Mouse (Mus musculus) kidney, adult 9 months (tissue): ENCODE measurements at regions not wholly inside any gene's neighbourhood (a gene's known extent, or its start where the extent isn't known, plus 50 kb on each side); places are given as distances from the start of the nearest gene placed in this dataset.

ENCODE experiments used
- DNase-seq: peaks from one replicate; pipeline ENCODE4 v3.0.0; 2022

DNA sequence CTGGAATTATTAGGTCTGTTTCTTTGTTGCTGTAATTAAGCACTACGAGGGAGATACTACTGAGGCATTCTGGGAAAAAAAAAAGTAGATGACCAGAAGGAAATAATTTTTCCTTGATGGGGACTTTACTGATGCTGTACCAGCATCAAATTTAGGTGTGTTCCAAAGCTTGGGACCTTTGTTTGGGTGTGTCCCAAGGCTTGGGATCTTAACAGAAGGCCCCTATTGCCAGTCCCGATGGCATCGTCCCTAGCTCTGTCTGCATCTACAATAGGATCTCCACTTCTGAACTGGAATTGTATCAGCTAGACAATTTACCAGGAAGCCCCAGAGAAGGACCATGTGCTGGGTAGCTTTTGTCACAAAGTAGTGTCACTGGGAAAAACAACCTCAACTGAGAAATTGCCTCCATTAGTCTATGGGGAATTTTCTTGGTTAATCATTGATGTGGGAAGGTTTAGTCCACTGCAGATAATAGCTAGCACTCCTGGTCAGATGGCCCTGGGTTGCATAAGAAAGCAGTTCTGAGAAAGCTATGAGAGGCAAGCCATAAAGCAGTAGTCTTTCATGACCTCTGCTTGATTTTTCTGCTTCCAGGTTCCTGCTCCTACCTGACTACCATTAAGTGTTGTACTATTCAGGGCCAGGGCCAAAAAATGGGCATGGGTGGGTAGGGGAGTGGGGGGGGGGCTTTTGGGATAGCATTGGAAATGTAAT is 392.7 kb downstream of the Igsf11 start:
- DNase-seq = no peak

DNA sequence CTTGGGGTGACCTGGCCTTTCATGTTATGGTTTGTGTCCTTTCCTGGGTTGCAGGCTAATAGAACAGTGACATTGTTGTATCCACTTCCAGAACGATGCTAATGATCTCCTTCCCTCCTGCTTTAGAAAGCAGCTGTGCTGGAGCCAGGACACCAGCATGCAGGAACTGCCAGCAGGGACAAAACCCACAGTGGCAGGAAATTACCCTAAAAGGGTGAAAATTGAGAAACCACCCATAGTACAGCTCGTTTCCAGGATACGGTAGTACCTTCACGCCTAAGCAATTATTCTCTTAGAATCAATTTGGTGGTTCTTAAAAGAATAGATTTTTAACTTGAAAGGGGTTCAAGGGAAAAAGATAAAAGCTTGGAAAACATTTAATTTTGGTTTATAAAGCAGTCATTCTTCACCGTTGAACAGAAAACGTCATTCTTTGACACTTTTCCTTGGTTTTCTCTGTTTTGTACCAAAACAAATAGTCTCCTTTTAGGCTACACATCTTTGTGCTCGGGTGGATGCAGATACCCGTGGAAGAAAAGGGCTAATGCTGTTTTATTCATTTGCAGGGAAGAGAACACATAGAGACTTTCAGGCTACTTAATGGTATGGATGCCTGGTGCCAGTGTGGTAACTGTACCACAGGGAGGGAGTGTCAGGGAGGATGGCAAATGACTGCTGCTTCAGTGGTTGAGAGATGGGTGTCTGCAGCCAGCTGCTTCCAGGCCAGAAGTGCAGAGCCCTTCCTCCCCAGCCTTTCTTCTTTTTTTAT is 394.5 kb downstream of the Igsf11 start:
- DNase-seq = no peak

DNA sequence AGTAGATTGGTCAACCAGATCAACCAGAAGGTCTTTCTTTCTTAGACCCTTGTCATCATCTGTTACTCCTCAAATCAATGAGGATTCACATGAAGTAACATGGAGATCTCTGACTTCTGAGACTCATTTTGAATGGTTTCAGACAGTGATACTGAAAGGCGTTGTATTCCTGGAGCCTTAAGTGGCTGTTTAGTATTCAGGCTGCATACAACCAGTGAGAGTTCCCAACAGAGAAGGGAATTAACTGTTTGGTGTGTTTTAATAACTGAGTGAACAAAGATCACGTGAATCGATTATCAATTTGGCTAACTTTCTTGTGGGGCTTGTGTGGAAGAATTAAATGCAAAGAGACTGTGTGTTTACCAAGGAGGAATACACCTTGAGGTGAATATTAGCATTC is 406.4 kb downstream of the Igsf11 start:
- DNase-seq = no peak

DNA sequence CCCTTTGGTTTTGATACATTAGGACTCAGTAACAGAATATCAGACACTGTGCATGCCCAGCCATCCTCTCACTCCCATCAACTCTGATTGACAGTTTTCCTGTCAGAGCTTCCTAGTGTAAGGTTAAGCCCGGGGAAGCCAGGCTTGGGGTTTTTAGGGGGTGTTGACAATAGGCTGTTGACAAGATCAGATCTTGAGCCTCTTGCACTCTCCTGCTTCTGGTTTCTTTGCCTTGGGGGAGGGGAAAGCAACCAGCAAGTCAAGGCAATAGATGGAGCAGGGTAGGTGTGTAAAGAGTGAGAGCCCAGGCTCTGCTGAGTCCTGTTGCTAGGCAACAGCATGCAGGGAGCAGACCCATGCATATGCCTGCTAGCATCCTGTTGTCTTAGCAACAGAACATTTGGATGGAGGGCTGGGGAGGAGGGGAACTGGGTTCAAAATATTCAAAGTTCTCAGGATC is 410.5 kb downstream of the Igsf11 start:
- DNase-seq = no peak

DNA sequence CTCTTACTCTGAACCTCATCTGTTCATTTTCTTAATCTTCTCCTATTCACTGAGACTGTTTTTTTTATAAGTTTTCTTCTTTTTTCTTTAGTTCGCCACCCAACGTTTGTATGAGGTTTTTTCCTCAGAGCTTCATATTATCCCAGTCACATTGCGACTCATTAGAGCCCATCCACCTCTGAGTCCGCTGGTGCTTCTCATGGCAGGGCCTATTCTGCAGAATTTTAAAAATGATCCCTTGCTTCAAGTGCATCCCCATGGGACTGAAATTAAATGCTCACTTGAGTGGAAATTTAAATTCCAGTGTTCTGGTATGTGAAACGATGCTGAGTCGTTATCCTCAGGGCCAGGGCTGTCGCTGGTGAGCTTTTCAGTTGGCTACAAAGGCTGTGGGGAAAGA is 410.9 kb downstream of the Igsf11 start:
- no peak for DNase-seq

DNA sequence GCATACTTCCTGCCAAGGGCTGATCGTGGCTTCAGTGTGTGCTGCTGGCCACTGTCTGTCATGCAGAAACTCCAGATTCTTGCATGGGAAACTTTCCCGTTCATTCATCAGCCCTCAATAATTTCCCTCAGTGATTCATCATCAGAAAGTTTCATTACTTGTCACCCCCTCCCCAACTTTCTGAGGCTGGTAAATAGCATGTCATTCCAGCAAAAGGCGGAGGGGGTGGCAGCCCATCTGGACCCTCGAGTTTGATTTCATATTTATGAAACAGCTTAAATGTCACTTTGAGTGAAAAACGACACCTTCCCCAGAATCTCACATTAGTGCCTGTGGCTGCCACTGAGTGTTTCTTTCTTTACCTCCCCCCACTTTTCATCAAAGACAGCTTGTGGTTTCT is 415.5 kb downstream of the Igsf11 start:
- no peak for DNase-seq

DNA sequence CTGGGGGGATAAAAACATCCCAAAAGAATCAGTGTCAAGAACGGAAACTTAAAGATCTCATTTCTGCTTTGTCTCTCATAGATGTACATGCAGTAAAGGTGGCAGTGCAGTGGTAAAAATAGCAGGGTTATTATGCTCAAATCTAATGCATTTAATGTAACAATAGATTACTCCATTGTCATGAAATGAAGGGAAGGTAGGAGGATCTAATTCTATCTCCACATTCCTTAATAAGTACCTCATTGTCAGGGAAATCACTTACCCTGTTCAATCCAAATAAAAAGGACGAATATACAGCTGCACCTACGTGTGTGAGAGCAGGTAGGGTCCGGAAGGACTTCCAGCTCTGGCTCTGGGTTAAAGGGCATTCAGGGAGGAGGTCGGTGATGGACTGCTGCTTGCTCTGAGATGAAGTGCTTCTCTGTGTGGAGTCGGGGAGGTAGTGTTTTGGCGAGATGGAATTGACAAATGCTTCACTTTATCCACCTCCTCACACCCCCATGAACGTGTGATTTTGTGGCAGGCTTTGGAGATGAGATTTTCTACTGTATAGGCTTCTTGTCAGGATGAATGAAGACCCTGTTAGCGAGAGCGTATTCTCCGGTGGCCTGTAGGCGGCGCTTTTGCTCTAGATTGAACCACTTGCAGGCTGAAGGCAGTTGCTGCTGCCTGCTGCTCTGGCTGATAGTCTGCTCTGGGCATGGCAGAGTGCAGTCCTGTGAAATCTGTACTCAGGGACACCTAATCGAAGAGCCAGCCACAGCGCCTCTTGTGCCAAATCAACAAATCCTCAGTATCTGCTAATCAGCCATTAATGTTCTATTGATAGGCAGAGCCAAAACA is 424.5 kb downstream of the Igsf11 start:
- DNase-seq = peak; percentile 11

DNA sequence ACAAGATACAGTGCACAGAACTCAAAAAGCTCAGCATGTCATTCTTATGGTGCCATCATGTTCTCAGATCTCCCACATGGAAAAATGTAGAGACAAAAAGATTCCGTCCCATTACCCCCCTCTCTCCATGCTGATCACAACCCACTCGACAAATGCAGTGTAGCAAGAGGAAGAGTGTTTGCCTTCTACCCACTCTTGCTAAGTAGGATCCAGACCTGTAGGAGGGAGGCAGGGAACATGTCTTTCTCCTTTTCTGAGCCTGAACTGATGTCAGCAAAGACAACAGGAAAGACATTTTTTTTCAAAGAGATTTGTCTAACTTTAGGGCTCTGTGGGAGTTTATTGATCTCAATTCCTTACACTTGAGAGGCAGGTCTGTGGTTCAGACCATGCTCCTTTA is 433.2 kb downstream of the Igsf11 start:
- DNase-seq = no peak

DNA sequence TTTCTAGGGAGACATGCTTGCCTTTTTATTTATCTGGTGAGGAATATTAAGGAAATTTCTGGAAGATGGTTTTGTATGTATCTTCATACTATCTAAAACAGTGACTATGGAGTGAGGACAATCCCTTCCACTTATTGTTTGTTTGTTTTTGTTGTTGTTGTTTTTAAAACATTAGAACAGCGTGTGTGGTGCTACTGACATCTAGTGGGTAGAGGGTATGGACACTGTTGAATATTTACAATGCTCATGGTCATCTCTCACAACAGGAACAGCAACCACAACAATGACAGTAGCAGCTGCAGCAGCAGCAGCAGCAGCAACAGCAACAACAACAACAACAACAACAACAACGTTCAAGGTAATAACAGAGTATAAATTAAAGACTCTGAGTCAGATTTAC is 471.2 kb downstream of the Igsf11 start:
- DNase-seq = no peak

DNA sequence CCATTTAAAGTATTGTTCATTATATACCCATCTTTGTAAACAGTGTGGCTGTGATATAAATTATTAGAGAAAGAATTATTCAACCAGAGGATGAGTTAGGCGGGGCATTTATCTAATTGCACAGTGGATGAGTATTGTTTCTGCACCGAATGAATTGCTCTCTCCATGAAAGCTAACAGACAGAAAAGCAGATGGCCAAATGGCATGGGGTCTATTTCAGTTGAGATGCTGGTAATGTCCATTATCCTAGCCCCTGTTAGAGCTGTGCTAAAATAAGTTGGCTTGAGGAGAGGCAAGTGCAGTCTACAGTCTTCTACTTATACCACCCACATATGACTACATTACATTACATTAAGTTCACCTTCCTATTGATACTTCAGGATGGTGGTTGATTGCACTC is 475.8 kb downstream of the Igsf11 start:
- DNase-seq = no peak

DNA sequence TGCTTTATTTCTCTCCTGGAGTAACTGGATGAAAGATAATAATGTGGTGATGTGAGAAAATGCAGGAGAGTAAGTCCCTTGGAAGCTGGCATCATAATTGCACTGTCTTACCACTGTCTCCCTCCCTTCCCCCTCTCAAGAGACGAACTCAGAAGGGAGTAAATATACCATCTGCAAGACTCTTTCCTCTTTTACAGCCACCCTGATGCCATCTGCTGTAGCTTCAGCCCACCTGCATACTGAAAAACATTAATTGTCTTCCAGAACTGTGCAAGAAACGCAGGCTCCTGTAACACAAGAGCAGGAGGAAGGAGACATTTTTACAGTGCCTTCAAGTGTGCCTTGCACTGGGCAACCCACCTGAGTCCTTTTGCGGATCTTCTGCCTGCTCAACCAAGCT is 482.1 kb downstream of the Igsf11 start:
- no peak for DNase-seq

DNA sequence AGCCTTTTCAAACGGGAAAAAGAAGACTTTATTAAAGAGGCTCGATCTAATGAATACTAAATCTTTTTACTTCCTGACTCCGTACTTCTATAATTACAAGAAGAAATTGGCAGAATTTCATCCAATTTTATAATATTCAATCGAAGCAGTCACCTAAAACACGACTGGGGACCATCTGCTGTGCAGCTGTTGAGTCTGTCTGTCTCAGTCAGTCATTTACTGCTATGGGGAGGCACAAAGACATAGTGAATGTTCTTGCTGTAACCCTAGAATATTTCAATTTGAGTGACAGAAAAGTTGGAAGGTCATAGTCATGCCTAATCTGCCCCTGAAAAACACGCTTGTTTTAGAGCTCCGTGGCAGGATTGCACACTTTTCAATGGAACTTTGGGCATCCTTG is 487.5 kb downstream of the Igsf11 start:
- no peak for DNase-seq

DNA sequence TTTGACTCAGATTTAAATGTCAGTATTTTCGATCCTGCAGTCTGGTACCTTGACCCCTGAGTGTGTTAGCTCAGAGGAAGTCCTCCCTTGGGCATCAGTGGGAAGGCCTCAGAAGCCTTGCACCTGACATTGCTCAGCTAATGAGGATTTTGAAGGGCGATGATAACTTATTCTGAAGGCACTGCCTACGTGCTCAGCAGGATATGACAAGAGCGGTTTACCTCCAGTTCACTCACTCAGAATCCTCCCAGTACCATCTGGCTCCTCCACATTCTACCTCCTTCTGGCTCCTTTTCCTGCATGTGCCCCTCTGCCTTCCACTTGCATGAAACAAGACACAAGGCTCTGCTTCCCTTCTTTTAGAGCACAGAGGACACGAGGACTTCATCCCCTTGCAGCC is 497.5 kb downstream of the Igsf11 start:
- DNase-seq = no peak

DNA sequence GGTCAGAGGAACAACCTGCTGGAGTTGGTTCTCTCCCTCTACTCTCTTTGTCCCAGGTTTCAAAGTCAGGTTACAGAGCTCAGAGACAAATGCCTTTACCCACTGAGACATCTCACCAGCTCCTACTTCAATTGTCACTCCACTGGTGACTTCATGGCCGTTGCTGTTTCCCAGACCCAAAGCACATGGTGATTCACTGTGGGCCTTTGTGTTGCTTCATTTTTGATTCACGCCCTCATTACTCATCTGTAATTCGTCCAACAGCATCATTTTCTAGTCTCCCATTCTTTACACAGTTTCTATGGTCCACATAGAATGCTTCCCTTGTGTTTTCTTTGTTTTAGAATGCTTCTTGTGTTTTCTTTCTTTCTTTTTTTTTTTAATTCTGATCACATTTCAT is 498.2 kb downstream of the Igsf11 start:
- no peak for DNase-seq

DNA sequence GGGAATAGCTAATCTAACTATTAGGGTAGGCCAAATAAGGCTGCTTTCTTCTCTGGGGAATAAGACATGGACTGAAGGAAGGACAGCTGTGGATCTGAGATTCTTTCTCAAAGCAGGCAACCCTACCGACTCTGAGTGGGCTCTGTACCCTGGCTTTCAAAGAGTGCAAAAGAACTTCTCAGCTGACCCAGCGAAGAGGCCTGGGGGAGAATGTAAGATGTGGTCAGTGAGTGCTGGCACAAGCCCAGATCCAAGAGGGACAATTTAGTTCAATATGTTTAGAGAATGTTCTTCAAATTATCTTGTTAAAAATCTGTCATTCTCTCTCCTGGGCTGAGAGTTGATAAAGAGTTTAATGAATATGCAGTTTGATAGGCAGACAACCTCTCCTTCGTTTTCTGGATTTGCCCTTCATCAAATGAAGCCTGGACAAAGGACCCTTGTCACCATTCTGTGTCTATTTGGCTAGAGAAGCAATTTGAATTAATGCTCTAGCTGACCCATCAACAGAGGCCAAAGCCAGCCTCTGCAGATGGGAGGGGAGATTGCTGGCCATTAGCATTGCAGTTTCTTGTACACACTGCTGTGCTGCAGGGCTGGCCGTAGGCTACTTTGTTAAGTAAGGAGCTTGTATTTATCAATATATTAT is 509.8 kb downstream of the Igsf11 start:
- DNase-seq = no peak

DNA sequence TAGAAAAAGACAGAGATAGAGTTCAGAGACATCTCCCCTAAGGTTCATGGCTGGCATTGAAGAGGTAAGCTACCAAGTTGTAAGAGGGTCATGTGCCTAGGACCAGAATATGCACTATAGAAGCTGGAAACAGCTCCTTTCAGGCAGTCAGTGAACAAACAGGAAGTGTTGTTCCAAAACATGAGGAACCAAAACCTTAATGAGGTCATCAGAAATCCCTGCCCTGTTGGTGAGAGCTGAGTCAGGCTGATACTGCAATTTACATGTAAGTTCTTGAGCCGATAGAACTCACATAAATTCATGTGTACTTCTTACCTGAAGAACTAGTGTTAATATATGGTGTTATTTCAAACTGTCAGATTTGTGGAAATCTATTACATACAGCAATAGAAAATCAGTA is 539.1 kb downstream of the Igsf11 start:
- no peak for DNase-seq

DNA sequence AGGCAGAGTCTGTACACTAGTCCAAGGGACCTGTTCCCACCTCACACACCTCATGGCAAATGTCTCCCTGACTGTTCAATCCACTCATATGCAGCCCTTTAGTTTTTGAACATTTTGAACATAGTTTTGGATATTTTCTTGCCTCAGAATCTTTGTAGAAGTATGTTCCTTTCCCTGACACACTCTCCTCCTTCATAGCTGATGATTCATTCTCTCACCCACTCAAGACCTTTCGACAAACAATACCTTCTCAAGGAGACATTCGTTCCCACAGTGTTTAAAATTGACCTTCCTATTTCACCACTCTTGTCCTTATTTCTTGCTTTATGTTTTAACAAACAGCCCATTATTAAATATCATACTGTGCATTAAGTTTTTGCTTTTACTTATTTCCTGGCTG is 538.4 kb upstream of the Lsamp start:
- no peak for DNase-seq

DNA sequence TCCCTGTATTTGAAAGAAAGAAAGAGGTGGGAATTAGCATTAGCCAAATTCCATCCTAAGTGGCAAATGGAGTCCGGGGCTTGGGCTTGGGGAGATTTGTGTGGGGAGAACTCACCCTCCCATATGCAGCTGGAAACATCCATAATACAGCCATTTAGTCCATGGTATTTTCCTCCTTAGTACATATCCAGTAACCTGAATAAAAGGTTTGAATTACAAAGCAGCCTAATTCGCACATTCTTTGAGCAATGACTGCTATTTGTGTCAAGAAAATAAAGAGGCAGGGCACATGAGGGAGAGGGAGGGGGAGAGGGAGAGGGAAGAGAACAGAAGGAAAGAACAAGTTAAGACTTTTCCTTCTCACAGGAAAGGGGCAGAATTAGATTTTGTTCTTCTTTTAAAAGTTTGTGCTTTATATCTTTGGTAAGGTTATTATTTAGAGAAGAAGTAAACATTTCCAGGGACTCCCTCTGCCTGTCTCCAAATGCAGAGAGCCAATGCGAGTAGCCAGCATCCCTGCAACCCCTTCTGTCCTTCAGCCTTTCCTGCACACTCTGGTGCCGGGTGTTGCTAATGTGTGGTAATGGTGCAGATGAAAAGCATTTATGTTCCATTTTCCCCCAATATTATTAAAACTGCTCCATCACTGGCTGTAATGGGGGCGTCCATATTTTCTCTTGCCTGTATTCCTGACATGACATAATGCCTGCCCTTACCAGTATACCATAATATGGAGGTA is 530.6 kb upstream of the Lsamp start:
- DNase-seq = no peak
